Mouse (Mus musculus) gonadal fat pad, adult 2 months (tissue): ENCODE data around the gene M1ap. TPM values are rescaled to one million over a fixed set of nuclear protein-coding genes. Genes with fewer than 3 reads are reported as not detected.

Experiments
- DNase-seq: peaks from one replicate; pipeline ENCODE4 v3.0.0-alpha.2; 2012; ENCODE audit warnings: low read depth
- polyA plus RNA-seq: library from polyadenylated mRNA; depleted of rRNA; stranded (reverse); fragments of >200 nt; gene quantifications from 2 replicates; pipeline ENCODE4 v1.2.3, GENCODE M21; 2012

Gene M1ap
- polyA plus RNA-seq, 1 experiment, result 3.7 TPM

GRCm38 (mm10) chr6:82939167-82939912 is 7.4 kb upstream of the M1ap start, which contains the start of gene Sema4f:
Gene Sema4f, minus strand, starts transcription at chr6:82939769.
- peak; percentile 12 for DNase-seq

- no peak for DNase-seq
Observed at GRCm38 (mm10) chr6:82940765-82941164, 5.9 kb upstream of the M1ap start.

- no peak for DNase-seq
Observed at GRCm38 (mm10) chr6:82945750-82946149, 952 bp upstream of the M1ap start.

GRCm38 (mm10) chr6:82956553-82957251 is 10.0 kb downstream of the M1ap start:
- no peak for DNase-seq

GRCm38 (mm10) chr6:82961664-82962063 is 15.0 kb downstream of the M1ap start:
- no peak for DNase-seq

- no peak for DNase-seq
Observed at GRCm38 (mm10) chr6:82969249-82970084, 22.8 kb downstream of the M1ap start.

GRCm38 (mm10) chr6:82971031-82971430 is 24.3 kb downstream of the M1ap start:
- no peak for DNase-seq

GRCm38 (mm10) chr6:82987411-82987971 is 40.8 kb downstream of the M1ap start:
- DNase-seq, result no peak

GRCm38 (mm10) chr6:82993696-82994095 is 47.0 kb downstream of the M1ap start:
- DNase-seq, result no peak

- DNase-seq, result no peak
Observed at GRCm38 (mm10) chr6:82994372-82994771, 47.7 kb downstream of the M1ap start.

- DNase-seq, result peak; percentile 68
Observed at GRCm38 (mm10) chr6:82996740-82997315, 50.1 kb downstream of the M1ap start.

GRCm38 (mm10) chr6:82997511-82998102 is 50.9 kb downstream of the M1ap start:
- no peak for DNase-seq

- DNase-seq, result no peak
Observed at GRCm38 (mm10) chr6:82998326-82998725, 51.6 kb downstream of the M1ap start.

GRCm38 (mm10) chr6:82999986-83000385 is 53.3 kb downstream of the M1ap start:
- no peak for DNase-seq

- no peak for DNase-seq
Observed at GRCm38 (mm10) chr6:83003082-83003481, 56.4 kb downstream of the M1ap start.

GRCm38 (mm10) chr6:83003850-83004249 is 57.1 kb downstream of the M1ap start:
- DNase-seq, result no peak

- DNase-seq, result no peak
Observed at GRCm38 (mm10) chr6:83004309-83004708, 57.6 kb downstream of the M1ap start.

- no peak for DNase-seq
Observed at GRCm38 (mm10) chr6:83004872-83005271, 58.2 kb downstream of the M1ap start.

GRCm38 (mm10) chr6:83005444-83006011 is 58.8 kb downstream of the M1ap start:
- DNase-seq, result peak; percentile 27

GRCm38 (mm10) chr6:83006114-83006513 is 59.4 kb downstream of the M1ap start:
- DNase-seq, result no peak

GRCm38 (mm10) chr6:83008659-83009058 is 62.0 kb downstream of the M1ap start:
- no peak for DNase-seq
